Mouse (Mus musculus): Measurements from ENCODE around the gene Itpripl2. TPM values are rescaled to one million over a fixed set of nuclear protein-coding genes. Genes with fewer than 3 reads are reported as not detected.

Gene Itpripl2
- total RNA-seq, 1 experiment from 2014 or later, result 14.1 TPM

- ATAC-seq (replicated peaks; ENCODE audit: insufficient number of reproducible peaks, low FRiP score, low TSS enrichment, poor library complexity, severe bottlenecking), result no peak
Observed at GRCm38 (mm10) chr7:118489706-118490665, 1.8 kb downstream of the Itpripl2 start.

- ATAC-seq (replicated peaks; ENCODE audit: insufficient number of reproducible peaks, low FRiP score, low TSS enrichment, poor library complexity, severe bottlenecking), result no peak
Observed at GRCm38 (mm10) chr7:118488060-118488664, 3.6 kb downstream of the Itpripl2 start.

GRCm38 (mm10) chr7:118486917-118487316 lies 4.9 kb downstream of the Itpripl2 start:
- no peak for ATAC-seq (replicated peaks; ENCODE audit: insufficient number of reproducible peaks, low FRiP score, low TSS enrichment, poor library complexity, severe bottlenecking)

GRCm38 (mm10) chr7:118483996-118484395 lies 7.8 kb downstream of the Itpripl2 start:
- no peak for ATAC-seq (replicated peaks; ENCODE audit: insufficient number of reproducible peaks, low FRiP score, low TSS enrichment, poor library complexity, severe bottlenecking)

- no peak for ATAC-seq (replicated peaks; ENCODE audit: insufficient number of reproducible peaks, low FRiP score, low TSS enrichment, poor library complexity, severe bottlenecking)
Observed at GRCm38 (mm10) chr7:118482001-118482400, 9.8 kb downstream of the Itpripl2 start.

GRCm38 (mm10) chr7:118481047-118481810 lies 10.5 kb downstream of the Itpripl2 start:
- ATAC-seq (replicated peaks; ENCODE audit: insufficient number of reproducible peaks, low FRiP score, low TSS enrichment, poor library complexity, severe bottlenecking), result no peak

GRCm38 (mm10) chr7:118480160-118480709 lies 11.5 kb downstream of the Itpripl2 start:
- no peak for ATAC-seq (replicated peaks; ENCODE audit: insufficient number of reproducible peaks, low FRiP score, low TSS enrichment, poor library complexity, severe bottlenecking)

GRCm38 (mm10) chr7:118478835-118479312 lies 12.9 kb downstream of the Itpripl2 start:
- no peak for ATAC-seq (replicated peaks; ENCODE audit: insufficient number of reproducible peaks, low FRiP score, low TSS enrichment, poor library complexity, severe bottlenecking)

- ATAC-seq (replicated peaks; ENCODE audit: insufficient number of reproducible peaks, low FRiP score, low TSS enrichment, poor library complexity, severe bottlenecking), result no peak
Observed at GRCm38 (mm10) chr7:118476428-118476827, 15.3 kb downstream of the Itpripl2 start.

GRCm38 (mm10) chr7:118475008-118475705 lies 16.6 kb downstream of the Itpripl2 start:
- no peak for ATAC-seq (replicated peaks; ENCODE audit: insufficient number of reproducible peaks, low FRiP score, low TSS enrichment, poor library complexity, severe bottlenecking)

GRCm38 (mm10) chr7:118472886-118473285 lies 18.9 kb downstream of the Itpripl2 start:
- ATAC-seq (replicated peaks; ENCODE audit: insufficient number of reproducible peaks, low FRiP score, low TSS enrichment, poor library complexity, severe bottlenecking), result no peak

GRCm38 (mm10) chr7:118468060-118468459 lies 23.7 kb downstream of the Itpripl2 start:
- no peak for ATAC-seq (replicated peaks; ENCODE audit: insufficient number of reproducible peaks, low FRiP score, low TSS enrichment, poor library complexity, severe bottlenecking)

GRCm38 (mm10) chr7:118464432-118464831 lies 27.3 kb downstream of the Itpripl2 start:
- no peak for ATAC-seq (replicated peaks; ENCODE audit: insufficient number of reproducible peaks, low FRiP score, low TSS enrichment, poor library complexity, severe bottlenecking)

- ATAC-seq (replicated peaks; ENCODE audit: insufficient number of reproducible peaks, low FRiP score, low TSS enrichment, poor library complexity, severe bottlenecking), result no peak
Observed at GRCm38 (mm10) chr7:118462818-118463762, 28.7 kb downstream of the Itpripl2 start.

GRCm38 (mm10) chr7:118461400-118462136 lies 30.2 kb downstream of the Itpripl2 start:
- ATAC-seq (replicated peaks; ENCODE audit: insufficient number of reproducible peaks, low FRiP score, low TSS enrichment, poor library complexity, severe bottlenecking), result no peak

- ATAC-seq (replicated peaks; ENCODE audit: insufficient number of reproducible peaks, low FRiP score, low TSS enrichment, poor library complexity, severe bottlenecking), result no peak
Observed at GRCm38 (mm10) chr7:118453722-118454121, 38.1 kb downstream of the Itpripl2 start.

- ATAC-seq (replicated peaks; ENCODE audit: insufficient number of reproducible peaks, low FRiP score, low TSS enrichment, poor library complexity, severe bottlenecking), result no peak
Observed at GRCm38 (mm10) chr7:118452940-118453339, 38.8 kb downstream of the Itpripl2 start.
